Mouse (Mus musculus) hindbrain, embryonic 16.5 days (tissue): ENCODE measurements around the gene Slc23a2. TPM values are rescaled to one million over a fixed set of nuclear protein-coding genes. Genes with fewer than 3 reads are reported as not detected.

Experiments used
- ATAC-seq: fragments of 200-750 bp; cut with Nextera tagmentation; 2 replicates; pipeline ENCODE4 v1.8.0; 2017; ENCODE audit warnings: moderate TSS enrichment, moderate library complexity
- H3K27ac ChIP-seq: fragments of 300-500 bp; sonication (generic); 2 replicates; pipeline ENCODE4 v1.5.1; 2014; ENCODE audit warnings: low read depth, mild to moderate bottlenecking, control low read depth, low read length, moderate library complexity
- H3K27me3 ChIP-seq: fragments of 300-500 bp; sonication (generic); replicated peaks from 2 replicates; pipeline ENCODE4 v1.6.1; 2014; ENCODE audit warnings: low read length; ENCODE audit not compliant: control insufficient read depth, insufficient read depth
- H3K36me3 ChIP-seq: fragments of 300-500 bp; sonication (generic); 2 replicates; pipeline ENCODE4 v1.6.1; 2014; ENCODE audit warnings: mild to moderate bottlenecking, low read length, moderate library complexity, mixed read lengths; ENCODE audit not compliant: control insufficient read depth, insufficient read depth
- H3K4me1 ChIP-seq: fragments of 300-500 bp; sonication (generic); 2 replicates; pipeline ENCODE4 v1.6.1; 2014; ENCODE audit warnings: low read depth, low read length; ENCODE audit not compliant: control insufficient read depth, insufficient read depth
- H3K4me2 ChIP-seq: fragments of 300-500 bp; sonication (generic); 2 replicates; pipeline ENCODE4 v1.6.1; 2014; ENCODE audit warnings: mild to moderate bottlenecking, low read length, control low read depth, moderate library complexity
- H3K4me3 ChIP-seq: fragments of 300-500 bp; sonication (generic); 2 replicates; pipeline ENCODE4 v1.5.1; 2014; ENCODE audit warnings: mild to moderate bottlenecking, low read length, control low read depth, moderate library complexity
- H3K9ac ChIP-seq: fragments of 300-500 bp; sonication (generic); 2 replicates; pipeline ENCODE4 v1.6.1; 2014; ENCODE audit warnings: low read depth, mild to moderate bottlenecking, control low read depth, low read length, moderate library complexity
- H3K9me3 ChIP-seq: fragments of 300-500 bp; sonication (generic); 2 replicates; pipeline ENCODE4 v1.6.1; 2014; ENCODE audit warnings: mild to moderate bottlenecking, low read length, moderate library complexity; ENCODE audit not compliant: control insufficient read depth
- WGBS: fragments of 180-500 bp; shearing (Covaris S2); extraction: QIAGEN DNeasy Blood & Tissue Kit; methylation state at CpG from one replicate; pipeline ENCODE4 v1.1.7; 2014; 5-methylcytosine and 5-hydroxymethylcytosine counted together
- polyA plus RNA-seq: library from polyadenylated mRNA; unstranded; fragments of >200 nt; fragmentation: Nextera tagmentation; extraction: Ambion mirVana; gene quantifications from 2 replicates; pipeline ENCODE4 v1.2.1, GENCODE M21; 2015

The Slc23a2 gene
- polyA plus RNA-seq, 1 experiment from 2014 or later = 40.8 TPM

DNA sequence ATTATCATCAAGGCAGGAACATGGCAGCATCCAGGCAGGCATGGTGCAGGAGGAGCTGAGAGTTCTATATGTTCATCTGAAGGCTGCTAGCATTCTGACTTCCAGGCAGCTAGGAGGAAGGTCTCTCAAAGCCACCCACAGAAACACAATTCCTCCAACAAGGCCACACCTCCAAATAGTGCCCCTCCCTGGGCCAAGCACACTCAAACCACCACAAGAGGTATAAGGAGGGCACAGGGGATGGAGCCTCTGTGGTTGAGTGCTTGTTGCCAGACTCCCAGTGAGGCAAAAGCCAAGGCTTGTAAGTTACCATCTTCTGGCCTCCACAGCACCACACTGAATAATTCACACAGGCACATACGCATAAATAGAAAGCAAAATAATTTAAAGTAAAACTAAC, 18.6 kb downstream of the Slc23a2 start:
- WGBS = 94% methylated on average over 1 of the region's 1 CpGs
- H3K9me3 ChIP-seq = no peaks in the 10 kb centered on the region
- H3K27me3 ChIP-seq = no peaks in the 10 kb centered on the region
- H3K4me3 ChIP-seq = no peak overlapping the region
- no peak overlapping the region for H3K9ac ChIP-seq
- no peaks in the 10 kb centered on the region for H3K36me3 ChIP-seq
- ATAC-seq = no peak
- peaks cover 2% of the 10 kb centered on the region for H3K4me1 ChIP-seq
- no peak overlapping the region for H3K27ac ChIP-seq
- no peak overlapping the region for H3K4me2 ChIP-seq

DNA sequence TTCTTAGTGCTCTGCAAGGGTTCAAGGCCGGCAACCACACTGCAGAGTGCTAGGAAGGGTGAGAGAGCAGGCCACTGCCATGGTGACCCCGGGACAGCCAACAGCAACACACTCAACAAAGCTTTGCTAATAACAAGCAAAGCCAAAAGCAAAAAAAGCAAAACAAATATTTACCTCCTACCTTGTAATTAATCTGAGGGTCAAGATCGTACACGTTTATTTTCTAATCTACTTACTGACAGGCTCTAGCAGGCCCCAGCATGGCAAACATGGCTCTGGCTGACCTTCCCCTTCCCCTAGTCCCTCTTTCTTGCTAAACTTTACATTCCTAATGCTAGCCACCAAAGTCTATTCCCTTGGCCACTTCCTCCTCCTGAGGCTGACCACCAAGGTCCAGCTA, 21.8 kb downstream of the Slc23a2 start:
- Histone ChIP-seq H3K4me1 (no peaks in the 10 kb centered on the region), H3K36me3 (no peaks in the 10 kb centered on the region), H3K9ac (no peak overlapping the region), H3K27ac (no peak overlapping the region), H3K4me3 (no peak overlapping the region), H3K9me3 (no peaks in the 10 kb centered on the region), H3K27me3 (no peaks in the 10 kb centered on the region), H3K4me2 (no peak overlapping the region)
- ATAC-seq = no peak
- 77% methylated on average over 4 of the region's 4 CpGs for WGBS

DNA sequence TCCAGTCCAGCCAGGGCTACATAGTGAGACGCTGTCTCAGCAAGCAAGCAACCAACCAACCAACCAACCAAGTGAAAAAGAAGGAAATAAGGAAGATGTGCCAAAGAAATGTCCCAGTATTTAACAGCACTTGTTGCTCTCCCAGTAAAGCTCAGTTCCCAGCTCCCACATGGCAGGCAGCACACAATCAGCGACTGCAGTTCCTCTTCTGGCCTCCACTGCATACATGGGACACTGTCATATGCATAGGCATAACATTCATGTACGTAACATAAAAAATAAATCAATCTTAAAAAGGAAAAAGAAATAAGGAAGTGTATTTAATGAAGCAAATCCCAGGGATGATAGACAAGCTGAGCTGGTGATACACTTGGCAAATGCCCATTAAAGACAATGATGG, 23.9 kb downstream of the Slc23a2 start:
- no peaks in the 10 kb centered on the region for H3K9me3 ChIP-seq
- no peak for ATAC-seq
- no peaks in the 10 kb centered on the region for H3K4me1 ChIP-seq
- H3K9ac ChIP-seq = no peak overlapping the region
- H3K27me3 ChIP-seq = no peaks in the 10 kb centered on the region
- H3K4me3 ChIP-seq = no peak overlapping the region
- no peaks in the 10 kb centered on the region for H3K36me3 ChIP-seq
- 94% methylated on average over 3 of the region's 3 CpGs for WGBS
- no peak overlapping the region for H3K4me2 ChIP-seq
- H3K27ac ChIP-seq = no peak overlapping the region

DNA sequence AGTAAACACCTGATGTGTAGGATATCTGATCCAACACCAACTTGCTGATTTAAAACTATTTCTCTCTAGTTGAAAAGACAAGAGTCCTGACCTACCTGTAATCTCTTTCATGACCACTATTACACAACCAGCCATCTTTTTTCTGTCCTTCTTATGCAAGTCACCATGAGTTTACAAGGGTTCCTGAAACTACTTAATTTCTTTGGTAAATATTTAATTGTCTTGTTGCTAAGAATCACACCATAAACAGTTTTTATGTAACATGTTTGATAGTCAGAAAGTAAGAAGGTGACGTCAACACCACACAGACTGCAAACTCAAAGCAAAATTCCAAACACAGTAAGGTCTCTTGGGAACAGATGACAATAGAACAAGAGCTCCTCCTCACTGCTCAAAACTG, 26.3 kb downstream of the Slc23a2 start:
- Histone ChIP-seq H3K27ac (no peak overlapping the region), H3K36me3 (no peaks in the 10 kb centered on the region), H3K4me2 (no peak overlapping the region), H3K27me3 (no peaks in the 10 kb centered on the region), H3K4me1 (no peaks in the 10 kb centered on the region), H3K4me3 (no peak overlapping the region), H3K9ac (no peak overlapping the region), H3K9me3 (no peaks in the 10 kb centered on the region)
- 86% methylated on average over 1 of the region's 1 CpGs for WGBS
- no peak for ATAC-seq

DNA sequence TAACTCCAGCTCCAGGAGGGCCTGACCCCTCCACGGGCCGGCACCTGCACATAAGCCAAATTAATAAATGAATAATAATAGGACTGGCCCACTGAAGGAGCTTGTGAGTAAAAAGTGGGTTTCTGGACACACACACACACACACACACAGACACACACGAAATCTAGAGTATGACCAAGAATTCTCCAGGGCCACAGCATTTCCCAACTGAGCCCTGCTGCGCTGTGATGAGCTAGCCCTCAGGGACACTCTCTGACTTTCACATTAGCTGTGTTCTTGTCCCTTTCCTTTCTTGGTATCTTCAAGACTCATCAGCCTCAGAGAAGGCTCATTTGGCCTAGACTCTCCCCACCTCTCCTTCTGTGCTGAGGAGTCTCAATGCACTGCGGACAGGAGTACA, 29.0 kb downstream of the Slc23a2 start:
- peaks cover 2% of the 10 kb centered on the region; the same call in 1 of the 2 replicates for H3K4me1 ChIP-seq
- H3K9me3 ChIP-seq = no peaks in the 10 kb centered on the region
- no peak overlapping the region for H3K4me3 ChIP-seq
- no peak overlapping the region for H3K4me2 ChIP-seq
- H3K27ac ChIP-seq = no peak overlapping the region
- no peak for ATAC-seq
- no peak overlapping the region for H3K9ac ChIP-seq
- no peaks in the 10 kb centered on the region for H3K27me3 ChIP-seq
- 89% methylated on average over 5 of the region's 5 CpGs for WGBS
- H3K36me3 ChIP-seq = no peaks in the 10 kb centered on the region

DNA sequence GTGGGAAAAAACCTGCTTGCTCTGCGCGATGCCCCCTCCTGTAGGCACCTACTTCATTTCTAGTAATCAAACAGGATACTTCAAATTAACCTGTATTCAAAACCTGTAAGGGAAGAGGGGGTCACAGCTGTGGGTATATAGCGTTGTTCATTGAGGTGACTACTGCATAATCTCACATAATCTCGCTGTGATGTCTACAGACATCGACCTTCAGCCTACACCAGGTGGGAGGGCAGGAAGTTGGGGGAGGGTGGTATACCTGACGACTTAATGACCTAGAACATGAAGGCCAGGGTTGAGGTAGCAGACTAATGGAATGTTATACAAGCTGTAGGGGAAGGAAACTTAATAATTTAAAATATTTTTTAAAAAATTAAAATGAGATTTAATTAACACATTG, 29.6 kb downstream of the Slc23a2 start:
- WGBS = 71% methylated on average over 6 of the region's 6 CpGs

DNA sequence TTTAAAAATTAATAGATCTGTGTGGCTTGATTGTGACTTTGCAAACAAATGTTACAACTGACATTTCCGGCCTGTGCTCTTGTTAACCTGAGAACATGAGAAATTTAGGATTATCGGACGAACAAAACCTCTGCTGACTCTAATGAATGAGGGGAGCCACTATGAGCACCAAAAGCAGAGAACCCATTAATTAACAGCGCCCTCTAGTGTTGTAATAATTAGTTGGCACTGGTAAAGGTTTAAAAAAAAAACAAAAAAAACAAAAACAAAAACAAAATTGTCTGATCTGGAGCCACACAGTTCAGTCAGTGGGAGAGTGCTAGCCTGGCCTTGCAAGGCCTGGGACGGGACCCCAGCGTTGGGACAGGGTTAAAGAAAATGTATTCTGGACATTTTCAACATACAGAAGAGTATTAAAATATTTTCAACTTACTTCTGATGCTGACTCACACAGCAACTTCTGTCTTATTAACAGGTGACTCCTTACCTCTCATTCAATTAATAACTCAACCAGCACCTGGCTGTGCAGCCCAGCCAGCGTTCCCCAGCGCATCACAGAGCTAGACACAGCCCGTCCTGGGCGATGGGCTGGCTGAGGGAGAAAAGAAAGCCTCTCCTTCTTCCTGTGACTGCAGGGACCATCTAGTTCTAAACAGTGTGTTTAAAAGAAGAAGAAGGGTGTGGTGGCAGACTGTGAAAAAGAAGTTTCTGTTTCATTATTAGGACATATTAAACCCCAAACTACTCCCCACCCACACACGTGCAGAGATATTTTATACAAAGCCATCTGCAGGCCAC, 30.7 kb downstream of the Slc23a2 start:
- no peak for ATAC-seq
- Histone ChIP-seq H3K36me3 (no peaks in the 10 kb centered on the region), H3K4me3 (no peak overlapping the region), H3K27ac (no peak overlapping the region), H3K4me1 (peaks cover 2% of the 10 kb centered on the region; the same call in 1 of the 2 replicates), H3K27me3 (no peaks in the 10 kb centered on the region), H3K4me2 (no peak overlapping the region), H3K9me3 (no peaks in the 10 kb centered on the region), H3K9ac (no peak overlapping the region)
- WGBS = 53% methylated on average over 11 of the region's 11 CpGs

More for the DNA sequence above, 29.6 kb downstream of the Slc23a2 start:
- Histone ChIP-seq H3K27me3 (no peaks in the 10 kb centered on the region), H3K36me3 (no peaks in the 10 kb centered on the region), H3K4me1 (peaks cover 2% of the 10 kb centered on the region; the same call in 1 of the 2 replicates), H3K27ac (no peak overlapping the region), H3K4me2 (no peak overlapping the region), H3K4me3 (no peak overlapping the region), H3K9ac (no peak overlapping the region), H3K9me3 (no peaks in the 10 kb centered on the region)
- no peak for ATAC-seq

DNA sequence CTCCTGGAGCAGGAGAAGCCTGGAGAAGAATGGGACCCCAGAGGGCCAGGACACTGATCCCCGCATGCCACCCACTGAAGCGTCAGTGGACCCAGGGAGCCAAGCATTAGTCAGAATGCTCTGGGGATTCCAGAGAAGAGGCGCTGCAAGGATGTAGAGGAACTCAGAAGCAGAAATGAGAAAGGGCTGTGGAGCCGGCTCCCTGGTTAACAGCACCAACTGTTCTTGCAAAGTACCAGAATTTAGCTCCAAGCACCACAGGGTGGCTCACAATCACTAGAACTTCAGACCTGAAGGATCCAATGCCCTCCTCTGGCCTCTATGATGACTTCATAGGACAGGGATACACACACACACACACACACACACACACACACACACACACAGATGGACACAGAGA, 32.6 kb downstream of the Slc23a2 start:
- WGBS = 86% methylated on average over 4 of the region's 4 CpGs
- no peak overlapping the region for H3K4me2 ChIP-seq
- peaks cover 6% of the 10 kb centered on the region for H3K4me1 ChIP-seq
- H3K27ac ChIP-seq = no peak overlapping the region
- no peaks in the 10 kb centered on the region for H3K27me3 ChIP-seq
- ATAC-seq = no peak
- no peak overlapping the region for H3K4me3 ChIP-seq
- H3K9me3 ChIP-seq = no peaks in the 10 kb centered on the region
- no peak overlapping the region for H3K9ac ChIP-seq
- H3K36me3 ChIP-seq = no peaks in the 10 kb centered on the region

DNA sequence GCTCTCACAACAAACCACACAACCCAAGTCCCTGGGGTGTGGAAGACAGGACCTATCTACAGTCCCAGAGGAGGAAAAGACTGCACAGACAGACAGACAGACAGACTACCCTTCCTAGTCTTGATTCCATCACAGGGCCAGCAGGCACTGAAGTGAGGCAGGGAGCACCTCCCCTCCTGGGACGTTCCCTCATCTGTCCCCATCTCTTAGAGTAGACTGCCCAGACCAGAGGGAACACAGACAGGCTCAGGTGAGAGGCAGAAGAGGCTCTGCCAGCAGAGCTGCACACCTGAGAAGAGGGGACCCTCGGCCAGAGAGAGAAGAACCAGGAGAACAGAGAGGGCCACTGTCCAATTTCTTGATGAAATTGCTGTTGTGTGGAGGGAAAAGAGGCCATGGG, 33.0 kb downstream of the Slc23a2 start:
- H3K27ac ChIP-seq = no peak overlapping the region
- 71% methylated on average over 2 of the region's 2 CpGs for WGBS
- H3K9ac ChIP-seq = no peak overlapping the region
- H3K9me3 ChIP-seq = no peaks in the 10 kb centered on the region
- no peak overlapping the region for H3K4me3 ChIP-seq
- no peak overlapping the region for H3K4me2 ChIP-seq
- no peak for ATAC-seq
- H3K4me1 ChIP-seq = peaks cover 10% of the 10 kb centered on the region
- H3K36me3 ChIP-seq = no peaks in the 10 kb centered on the region
- no peaks in the 10 kb centered on the region for H3K27me3 ChIP-seq
